Mouse (Mus musculus): ENCODE results near the gene Hs1bp3. TPM values are rescaled to one million over a fixed set of nuclear protein-coding genes. Genes with fewer than 3 reads are reported as not detected.

Gene Hs1bp3
- polyA plus RNA-seq, 1 experiment from 2014 or later = 7.2 TPM

GRCm38 (mm10) chr12:8338491-8338890, 25.3 kb downstream of the Hs1bp3 start:
- Histone ChIP-seq H3K9ac (ENCODE audit: low read length) (no peak overlapping the region), H3K27ac (ENCODE audit: low read depth, low read length) (no peak overlapping the region; the same call in 1 of the 2 replicates)

GRCm38 (mm10) chr12:8338918-8339317, 25.7 kb downstream of the Hs1bp3 start:
- DNase-seq (ENCODE audit: low spot score, missing footprints) (no peak), ATAC-seq (ENCODE audit: low FRiP score) (no peak)
- peak overlapping the region; percentile 4; the same call in 1 of the 2 replicates for H3K9ac ChIP-seq (ENCODE audit: low read length)
- H3K9me3 ChIP-seq (ENCODE audit: control insufficient read depth, low read length) = no peaks in the 10 kb centered on the region
- no peak overlapping the region for H3K4me3 ChIP-seq (ENCODE audit: low read depth, low read length)
- no peak overlapping the region for H3K4me2 ChIP-seq
- H3K4me1 ChIP-seq (ENCODE audit: control insufficient read depth, insufficient read depth, low read length) = peaks cover 20% of the 10 kb centered on the region
- peaks cover 2% of the 10 kb centered on the region; the same call in 1 of the 2 replicates for H3K36me3 ChIP-seq (ENCODE audit: control insufficient read depth, insufficient read depth, low read length)
- no peaks in the 10 kb centered on the region for H3K27me3 ChIP-seq (ENCODE audit: control insufficient read depth, insufficient read depth, low read length)
- H3K27ac ChIP-seq (ENCODE audit: low read depth, low read length) = no peak overlapping the region
- WGBS = 72% methylated on average over 8 of the region's 8 CpGs

More at GRCm38 (mm10) chr12:8338491-8338890, 25.3 kb downstream of the Hs1bp3 start:
- Histone ChIP-seq H3K27me3 (ENCODE audit: control insufficient read depth, insufficient read depth, low read length) (no peaks in the 10 kb centered on the region), H3K4me3 (ENCODE audit: low read depth, low read length) (no peak overlapping the region), H3K4me1 (ENCODE audit: control insufficient read depth, insufficient read depth, low read length) (peaks cover 20% of the 10 kb centered on the region), H3K9me3 (ENCODE audit: control insufficient read depth, low read length) (no peaks in the 10 kb centered on the region), H3K36me3 (ENCODE audit: control insufficient read depth, insufficient read depth, low read length) (peaks cover 2% of the 10 kb centered on the region; the same call in 1 of the 2 replicates), H3K4me2 (no peak overlapping the region)
- DNase-seq (ENCODE audit: low spot score, missing footprints) = no peak
- no peak for ATAC-seq (ENCODE audit: low FRiP score)
- 71% methylated on average over 4 of the region's 4 CpGs for WGBS

- Histone ChIP-seq H3K36me3 (ENCODE audit: control insufficient read depth, insufficient read depth, low read length) (peaks cover 2% of the 10 kb centered on the region; the same call in 1 of the 2 replicates), H3K27ac (ENCODE audit: low read depth, low read length) (no peak overlapping the region), H3K9ac (ENCODE audit: low read length) (peak overlapping the region; percentile 0; the same call in 1 of the 2 replicates), H3K4me1 (ENCODE audit: control insufficient read depth, insufficient read depth, low read length) (peaks cover 20% of the 10 kb centered on the region), H3K27me3 (ENCODE audit: control insufficient read depth, insufficient read depth, low read length) (no peaks in the 10 kb centered on the region), H3K4me2 (no peak overlapping the region), H3K4me3 (ENCODE audit: low read depth, low read length) (no peak overlapping the region), H3K9me3 (ENCODE audit: control insufficient read depth, low read length) (no peaks in the 10 kb centered on the region)
- WGBS = 27% methylated on average over 13 of the region's 13 CpGs
- ATAC-seq (ENCODE audit: low FRiP score) (peak; percentile 85), DNase-seq (ENCODE audit: low spot score, missing footprints) (peak; percentile 92)
Measured at GRCm38 (mm10) chr12:8339591-8340319, 26.5 kb downstream of the Hs1bp3 start.

GRCm38 (mm10) chr12:8341008-8341407, 27.8 kb downstream of the Hs1bp3 start:
- Histone ChIP-seq H3K4me3 (ENCODE audit: low read depth, low read length) (no peak overlapping the region), H3K36me3 (ENCODE audit: control insufficient read depth, insufficient read depth, low read length) (peaks cover 2% of the 10 kb centered on the region; the same call in 1 of the 2 replicates), H3K9ac (ENCODE audit: low read length) (no peak overlapping the region), H3K27me3 (ENCODE audit: control insufficient read depth, insufficient read depth, low read length) (no peaks in the 10 kb centered on the region), H3K4me2 (no peak overlapping the region), H3K4me1 (ENCODE audit: control insufficient read depth, insufficient read depth, low read length) (peaks cover 20% of the 10 kb centered on the region), H3K27ac (ENCODE audit: low read depth, low read length) (no peak overlapping the region), H3K9me3 (ENCODE audit: control insufficient read depth, low read length) (no peaks in the 10 kb centered on the region)
- WGBS = 91% methylated on average over 6 of the region's 6 CpGs
- DNase-seq (ENCODE audit: low spot score, missing footprints) (no peak), ATAC-seq (ENCODE audit: low FRiP score) (no peak)

GRCm38 (mm10) chr12:8343381-8343780, 30.1 kb downstream of the Hs1bp3 start:
- H3K9ac ChIP-seq (ENCODE audit: low read length) = no peak overlapping the region
- H3K27me3 ChIP-seq (ENCODE audit: control insufficient read depth, insufficient read depth, low read length) = no peaks in the 10 kb centered on the region
- no peak for DNase-seq (ENCODE audit: low spot score, missing footprints)
- H3K9me3 ChIP-seq (ENCODE audit: control insufficient read depth, low read length) = no peaks in the 10 kb centered on the region
- H3K36me3 ChIP-seq (ENCODE audit: control insufficient read depth, insufficient read depth, low read length) = peaks cover 2% of the 10 kb centered on the region; the same call in 1 of the 2 replicates
- H3K4me2 ChIP-seq = no peak overlapping the region
- H3K27ac ChIP-seq (ENCODE audit: low read depth, low read length) = no peak overlapping the region
- no peak overlapping the region for H3K4me3 ChIP-seq (ENCODE audit: low read depth, low read length)
- 91% methylated on average over 3 of the region's 3 CpGs for WGBS
- H3K4me1 ChIP-seq (ENCODE audit: control insufficient read depth, insufficient read depth, low read length) = peaks cover 19% of the 10 kb centered on the region
- ATAC-seq (ENCODE audit: low FRiP score) = no peak

- WGBS = 80% methylated on average over 9 of the region's 9 CpGs
- H3K27me3 ChIP-seq (ENCODE audit: control insufficient read depth, insufficient read depth, low read length) = no peaks in the 10 kb centered on the region
- DNase-seq (ENCODE audit: low spot score, missing footprints) = no peak
- no peak overlapping the region for H3K9ac ChIP-seq (ENCODE audit: low read length)
- no peaks in the 10 kb centered on the region for H3K9me3 ChIP-seq (ENCODE audit: control insufficient read depth, low read length)
- H3K4me2 ChIP-seq = no peak overlapping the region
- no peak overlapping the region for H3K4me3 ChIP-seq (ENCODE audit: low read depth, low read length)
- no peak for ATAC-seq (ENCODE audit: low FRiP score)
- H3K36me3 ChIP-seq (ENCODE audit: control insufficient read depth, insufficient read depth, low read length) = peaks cover 2% of the 10 kb centered on the region; the same call in 1 of the 2 replicates
- H3K4me1 ChIP-seq (ENCODE audit: control insufficient read depth, insufficient read depth, low read length) = peaks cover 9% of the 10 kb centered on the region
- no peak overlapping the region for H3K27ac ChIP-seq (ENCODE audit: low read depth, low read length)
Measured at GRCm38 (mm10) chr12:8344897-8345296, 31.7 kb downstream of the Hs1bp3 start.

- ATAC-seq (ENCODE audit: low FRiP score) = no peak
- H3K9me3 ChIP-seq (ENCODE audit: control insufficient read depth, low read length) = no peaks in the 10 kb centered on the region
Measured at GRCm38 (mm10) chr12:8345539-8345938, 32.3 kb downstream of the Hs1bp3 start.

GRCm38 (mm10) chr12:8347746-8348462, 34.7 kb downstream of the Hs1bp3 start:
- Histone ChIP-seq H3K27ac (ENCODE audit: low read depth, low read length) (no peak overlapping the region), H3K27me3 (ENCODE audit: control insufficient read depth, insufficient read depth, low read length) (no peaks in the 10 kb centered on the region), H3K9me3 (ENCODE audit: control insufficient read depth, low read length) (no peaks in the 10 kb centered on the region), H3K9ac (ENCODE audit: low read length) (no peak overlapping the region), H3K4me3 (ENCODE audit: low read depth, low read length) (no peak overlapping the region), H3K4me2 (no peak overlapping the region), H3K4me1 (ENCODE audit: control insufficient read depth, insufficient read depth, low read length) (peaks cover 4% of the 10 kb centered on the region; the same call in 1 of the 2 replicates), H3K36me3 (ENCODE audit: control insufficient read depth, insufficient read depth, low read length) (no peaks in the 10 kb centered on the region)
- ATAC-seq (ENCODE audit: low FRiP score) (no peak), DNase-seq (ENCODE audit: low spot score, missing footprints) (no peak)
- WGBS = 86% methylated on average over 8 of the region's 8 CpGs

More at GRCm38 (mm10) chr12:8345539-8345938, 32.3 kb downstream of the Hs1bp3 start:
- H3K27me3 ChIP-seq (ENCODE audit: control insufficient read depth, insufficient read depth, low read length) = no peaks in the 10 kb centered on the region
- no peak for DNase-seq (ENCODE audit: low spot score, missing footprints)
- no peak overlapping the region for H3K27ac ChIP-seq (ENCODE audit: low read depth, low read length)
- peaks cover 4% of the 10 kb centered on the region; the same call in 1 of the 2 replicates for H3K4me1 ChIP-seq (ENCODE audit: control insufficient read depth, insufficient read depth, low read length)
- H3K4me3 ChIP-seq (ENCODE audit: low read depth, low read length) = no peak overlapping the region
- H3K4me2 ChIP-seq = no peak overlapping the region
- peaks cover 2% of the 10 kb centered on the region; the same call in 1 of the 2 replicates for H3K36me3 ChIP-seq (ENCODE audit: control insufficient read depth, insufficient read depth, low read length)
- 97% methylated on average over 5 of the region's 5 CpGs for WGBS
- H3K9ac ChIP-seq (ENCODE audit: low read length) = no peak overlapping the region

Data from midbrain, embryonic 11.5 days (tissue).